Mouse (Mus musculus) heart, embryonic 12.5 days (tissue): Measurements from ENCODE around the gene Trim8. TPM values are rescaled to one million over a fixed set of nuclear protein-coding genes. Genes with fewer than 3 reads are reported as not detected.

Source experiments
- ATAC-seq: fragments of 200-750 bp; cut with Nextera tagmentation; 2 replicates; pipeline ENCODE4 v1.8.0; 2017; ENCODE audit warnings: moderate TSS enrichment, moderate library complexity; ENCODE audit not compliant: insufficient number of reproducible peaks, low FRiP score
- H3K27ac ChIP-seq: fragments of 300-500 bp; sonication (generic); 2 replicates; pipeline ENCODE4 v1.5.1; 2016; ENCODE audit warnings: mild to moderate bottlenecking, moderate library complexity; ENCODE audit not compliant: poor library complexity, severe bottlenecking
- H3K27me3 ChIP-seq: fragments of 300-500 bp; sonication (generic); replicated peaks from 2 replicates; pipeline ENCODE4 v1.6.1; 2016; ENCODE audit warnings: mild to moderate bottlenecking, moderate library complexity
- H3K36me3 ChIP-seq: fragments of 300-500 bp; sonication (generic); 2 replicates; pipeline ENCODE4 v1.6.1; 2016; ENCODE audit warnings: mild to moderate bottlenecking, moderate library complexity
- H3K4me1 ChIP-seq: fragments of 300-500 bp; sonication (generic); replicated peaks from 2 replicates; pipeline ENCODE4 v1.6.1; 2016; ENCODE audit warnings: mild to moderate bottlenecking
- H3K4me2 ChIP-seq: fragments of 300-500 bp; sonication (generic); 2 replicates; pipeline ENCODE4 v1.6.1; 2016; ENCODE audit warnings: mild to moderate bottlenecking, moderate library complexity
- H3K4me3 ChIP-seq: fragments of 300-500 bp; sonication (generic); 2 replicates; pipeline ENCODE4 v1.5.1; 2016; ENCODE audit warnings: mild to moderate bottlenecking
- H3K9ac ChIP-seq: fragments of 300-500 bp; sonication (generic); 2 replicates; pipeline ENCODE4 v1.6.1; 2016; ENCODE audit warnings: mild to moderate bottlenecking, moderate library complexity
- H3K9me3 ChIP-seq: fragments of 300-500 bp; sonication (generic); replicated peaks from 2 replicates; pipeline ENCODE4 v1.6.1; 2016; ENCODE audit warnings: mild to moderate bottlenecking, moderate library complexity
- WGBS: fragments of 180-500 bp; shearing (Covaris S2); methylation state at CpG from one replicate; pipeline ENCODE4 v1.1.7; 2016; 5-methylcytosine and 5-hydroxymethylcytosine counted together
- polyA plus RNA-seq: library from polyadenylated mRNA; unstranded; fragments of >200 nt; fragmentation: Nextera tagmentation; extraction: Ambion mirVana; gene quantifications from 2 replicates; pipeline ENCODE4 v1.2.1, GENCODE M21; 2016

Trim8 gene
- polyA plus RNA-seq, 1 experiment from 2014 or later, result 24.1 TPM

DNA sequence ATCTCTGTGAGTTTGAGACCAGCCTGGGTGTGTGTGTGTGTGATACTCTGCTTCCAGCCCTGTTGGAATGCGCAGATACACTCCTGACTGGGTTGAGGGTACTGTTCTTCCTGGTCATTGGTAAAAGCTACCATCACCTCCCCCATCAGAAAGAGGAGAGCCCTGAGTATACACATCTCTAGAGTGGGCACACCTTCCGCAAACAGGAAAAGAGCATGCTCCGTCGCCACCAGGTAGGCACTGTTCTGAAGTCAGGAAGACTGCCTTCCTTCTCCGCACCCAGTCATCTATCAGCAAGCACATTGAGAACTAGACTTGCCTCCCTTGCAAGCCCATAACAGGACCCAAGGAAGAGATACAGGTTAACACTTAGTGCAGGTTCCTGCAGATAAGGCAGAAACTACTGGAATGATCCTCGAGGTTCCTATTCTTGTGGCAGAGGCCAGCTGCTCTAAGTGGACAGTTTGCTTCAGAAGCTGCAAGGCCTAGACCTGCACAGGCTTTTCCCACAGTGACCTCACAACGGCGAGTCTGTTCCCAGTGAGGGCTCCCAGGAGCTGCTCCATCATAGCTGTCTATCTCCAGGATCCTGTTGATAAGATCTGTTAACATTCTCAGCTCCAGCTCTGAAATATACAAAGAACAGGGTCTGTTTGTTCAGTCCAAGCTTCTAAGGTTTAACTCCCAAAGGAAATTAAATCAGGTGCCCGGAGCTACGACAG lies 20.7 kb upstream of the Trim8 start:
- no peaks in the 10 kb centered on the region for H3K9me3 ChIP-seq
- no peak overlapping the region for H3K27ac ChIP-seq
- H3K36me3 ChIP-seq, result peaks cover 26% of the 10 kb centered on the region
- ATAC-seq, result no peak
- peaks cover 88% of the 10 kb centered on the region for H3K4me1 ChIP-seq
- WGBS, result 66% methylated on average over 10 of the region's 10 CpGs
- H3K27me3 ChIP-seq, result no peaks in the 10 kb centered on the region
- H3K4me3 ChIP-seq, result no peak overlapping the region
- H3K9ac ChIP-seq, result 0 out of 2 replicates have a peak overlapping the region, but pooled peaks have one; percentile 7
- no peak overlapping the region for H3K4me2 ChIP-seq

DNA sequence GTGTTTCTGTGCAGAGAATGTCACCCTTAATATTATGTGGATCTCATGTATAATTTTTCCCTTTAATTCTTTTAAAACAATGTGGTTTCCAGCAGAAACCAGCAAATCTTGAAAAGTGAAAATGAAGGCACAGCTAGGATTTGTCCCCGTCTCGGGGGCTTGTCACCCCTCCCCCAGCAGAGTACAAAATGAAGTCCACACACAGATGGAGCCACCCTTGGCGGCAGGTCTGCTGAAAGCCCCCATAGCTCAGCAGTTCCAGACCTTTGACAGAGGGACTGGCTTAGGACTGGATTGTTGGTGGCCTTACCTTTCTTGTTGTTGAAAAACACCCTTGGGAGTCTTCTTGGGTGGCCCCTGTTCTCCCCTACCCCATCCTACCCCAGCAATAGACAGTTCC lies 20.1 kb upstream of the Trim8 start:
- WGBS, result 49% methylated on average over 3 of the region's 3 CpGs
- H3K27ac ChIP-seq, result no peak overlapping the region

DNA sequence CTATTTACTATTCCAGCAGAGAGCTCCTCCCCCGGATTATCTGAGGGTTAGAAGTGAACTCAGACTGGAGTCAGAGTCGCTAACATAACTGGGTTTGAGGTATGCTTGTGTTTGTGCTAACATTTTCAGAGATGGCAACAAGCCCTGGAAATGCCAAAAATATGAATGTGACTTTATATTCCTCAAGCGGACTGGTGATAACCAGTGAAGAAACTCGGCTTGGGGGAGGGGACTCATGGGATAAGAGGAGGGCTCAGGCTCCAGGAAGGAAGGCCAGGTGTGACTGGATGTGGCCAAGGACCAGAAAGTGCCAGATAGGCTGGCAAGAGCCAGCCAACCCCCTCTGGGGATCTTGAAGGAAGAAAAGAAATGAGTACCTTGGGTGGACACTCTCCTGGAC lies 19.7 kb upstream of the Trim8 start:
- no peak for ATAC-seq
- H3K36me3 ChIP-seq, result peaks cover 25% of the 10 kb centered on the region
- H3K4me1 ChIP-seq, result peaks cover 98% of the 10 kb centered on the region

More for the DNA sequence above, 20.1 kb upstream of the Trim8 start:
- ATAC-seq, result no peak
- 0 out of 2 replicates have a peak overlapping the region, but pooled peaks have one; percentile 7 for H3K9ac ChIP-seq
- H3K36me3 ChIP-seq, result peaks cover 27% of the 10 kb centered on the region
- peaks cover 94% of the 10 kb centered on the region for H3K4me1 ChIP-seq
- H3K4me2 ChIP-seq, result no peak overlapping the region
- H3K9me3 ChIP-seq, result no peaks in the 10 kb centered on the region
- H3K27me3 ChIP-seq, result no peaks in the 10 kb centered on the region
- H3K4me3 ChIP-seq, result no peak overlapping the region

DNA sequence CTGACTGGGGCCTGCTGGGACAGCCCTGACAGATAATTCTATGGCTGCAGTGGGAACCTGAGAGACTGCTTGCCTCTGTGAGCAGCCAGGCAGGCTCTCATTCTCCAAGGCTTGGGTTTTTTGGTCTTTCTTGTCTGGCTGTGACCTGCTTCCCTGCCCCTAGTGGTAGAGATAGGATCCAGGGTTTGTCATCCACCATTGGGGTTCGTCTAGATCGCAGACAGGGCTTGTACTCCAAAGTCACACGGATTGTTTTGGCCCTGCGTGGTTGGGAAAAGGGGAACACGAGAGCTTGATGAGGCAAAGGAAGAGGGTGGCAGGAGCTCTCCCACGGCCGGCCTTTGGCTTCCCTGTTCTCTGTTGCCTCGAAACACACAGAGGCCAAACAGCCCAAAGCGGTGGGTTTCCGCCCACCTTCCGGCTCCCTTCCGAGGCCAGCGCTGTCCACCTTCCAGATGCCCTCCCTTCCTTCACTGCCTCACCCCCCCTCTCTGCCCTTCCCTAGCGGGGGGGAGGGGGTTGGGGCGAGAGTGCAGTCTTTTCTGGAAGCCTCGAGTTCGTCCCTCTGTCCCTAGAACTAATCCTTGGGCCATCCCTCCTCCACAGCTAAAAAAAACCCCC lies 18.5 kb upstream of the Trim8 start:
- ATAC-seq, result no peak
- Histone ChIP-seq H3K9ac (peak overlapping the region; percentile 15; the same call in 1 of the 2 replicates), H3K36me3 (peaks cover 13% of the 10 kb centered on the region), H3K27me3 (no peaks in the 10 kb centered on the region), H3K4me3 (no peak overlapping the region), H3K9me3 (no peaks in the 10 kb centered on the region), H3K4me1 (peaks cover 99% of the 10 kb centered on the region), H3K4me2 (no peak overlapping the region), H3K27ac (no peak overlapping the region)
- 38% methylated on average over 17 of the region's 17 CpGs for WGBS

More for the DNA sequence above, 19.7 kb upstream of the Trim8 start:
- Histone ChIP-seq H3K9ac (no peak overlapping the region), H3K27me3 (no peaks in the 10 kb centered on the region), H3K4me2 (no peak overlapping the region), H3K9me3 (no peaks in the 10 kb centered on the region), H3K27ac (no peak overlapping the region), H3K4me3 (no peak overlapping the region)
- WGBS, result 21% methylated on average over 4 of the region's 4 CpGs

DNA sequence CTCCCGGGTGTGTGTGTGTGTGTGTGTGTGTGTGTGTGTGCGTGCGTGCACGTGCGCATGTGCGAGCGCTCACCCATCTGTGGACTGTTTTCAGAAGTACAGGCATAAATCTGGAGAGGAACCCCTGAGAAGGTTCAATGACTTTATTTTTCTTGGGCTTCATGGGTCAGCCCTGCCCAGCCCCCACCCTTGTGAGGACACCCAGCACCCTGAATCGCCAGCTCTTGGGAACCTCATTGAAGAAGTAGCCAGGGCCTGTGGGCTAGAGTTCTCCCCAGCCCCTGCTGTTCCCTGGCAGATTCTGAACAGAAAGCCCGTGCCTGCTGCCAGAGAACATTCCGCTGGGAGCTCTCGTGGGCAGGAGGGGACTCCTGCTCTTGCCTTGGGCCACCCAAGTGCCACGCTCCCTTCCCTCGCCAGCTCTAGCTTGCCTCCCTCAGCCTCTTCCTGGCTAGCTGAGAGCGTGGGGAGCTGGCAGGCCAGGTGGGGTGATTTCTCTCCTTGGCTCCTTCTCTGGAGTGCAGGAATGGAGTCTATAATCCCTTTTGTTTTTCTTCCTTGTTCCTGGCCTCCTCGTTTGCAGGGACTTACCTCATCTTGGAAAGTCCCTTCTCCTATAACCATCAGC lies 17.7 kb upstream of the Trim8 start:
- 82% methylated on average over 15 of the region's 15 CpGs for WGBS
- Histone ChIP-seq H3K9ac (peak overlapping the region; percentile 46), H3K4me2 (no peak overlapping the region), H3K4me1 (peaks cover 97% of the 10 kb centered on the region), H3K36me3 (peaks cover 10% of the 10 kb centered on the region), H3K27ac (peak overlapping the region; percentile 85), H3K9me3 (no peaks in the 10 kb centered on the region), H3K27me3 (no peaks in the 10 kb centered on the region), H3K4me3 (no peak overlapping the region)
- ATAC-seq, result no peak

DNA sequence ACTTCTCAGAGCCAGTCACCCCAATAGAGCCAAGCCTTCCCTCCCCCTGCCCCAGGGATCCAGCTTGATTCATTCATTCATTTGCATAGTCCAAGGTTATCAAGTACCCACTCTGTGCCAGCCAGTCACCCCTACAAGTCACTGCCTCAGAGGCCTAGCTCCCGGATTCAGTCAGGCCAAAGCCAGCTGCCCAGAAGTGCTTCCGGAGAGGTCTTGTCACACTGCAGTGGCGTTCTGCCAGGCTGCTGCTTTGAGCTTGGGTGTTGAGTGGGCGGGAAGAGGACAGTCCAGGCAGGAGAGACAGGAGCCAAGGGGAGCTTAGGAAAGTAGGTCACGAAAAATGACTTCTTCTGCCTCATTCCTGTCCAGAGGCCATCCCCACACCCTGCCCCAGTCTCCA lies 17.0 kb upstream of the Trim8 start:
- H3K27ac ChIP-seq, result peak overlapping the region; percentile 85
- H3K4me1 ChIP-seq, result peaks cover 97% of the 10 kb centered on the region
- no peak overlapping the region for H3K4me2 ChIP-seq
- ATAC-seq, result peak; percentile 7; the same call in 1 of the 2 replicates
- 30% methylated on average over 5 of the region's 5 CpGs for WGBS
- H3K27me3 ChIP-seq, result no peaks in the 10 kb centered on the region
- H3K9me3 ChIP-seq, result no peaks in the 10 kb centered on the region
- peaks cover 10% of the 10 kb centered on the region for H3K36me3 ChIP-seq
- no peak overlapping the region for H3K4me3 ChIP-seq
- H3K9ac ChIP-seq, result peak overlapping the region; percentile 46

DNA sequence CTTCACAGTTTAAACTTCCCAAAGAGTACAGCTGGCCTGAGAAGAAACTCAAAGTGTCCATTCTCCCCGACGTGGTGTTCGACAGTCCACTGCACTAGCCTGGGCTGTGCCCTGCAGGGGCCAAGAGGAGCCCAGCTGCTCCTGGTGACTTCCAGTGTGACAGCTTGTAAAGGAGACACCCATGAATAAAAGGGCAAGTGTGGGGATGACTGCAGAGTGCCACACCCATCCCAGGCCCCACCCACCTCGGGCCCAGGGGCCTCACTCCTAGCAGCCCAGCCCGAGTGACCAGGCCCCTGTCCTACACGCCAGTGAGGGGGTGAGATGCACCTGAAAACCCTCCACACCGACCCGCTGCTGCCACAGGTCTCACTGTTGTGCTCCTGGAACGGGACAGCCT lies 15.7 kb upstream of the Trim8 start:
- Histone ChIP-seq H3K4me2 (0 out of 2 replicates have a peak overlapping the region, but pooled peaks have one; percentile 1), H3K27ac (0 out of 2 replicates have a peak overlapping the region, but pooled peaks have one; percentile 85), H3K27me3 (no peaks in the 10 kb centered on the region), H3K4me1 (peaks cover 96% of the 10 kb centered on the region), H3K9ac (peak overlapping the region; percentile 36; the same call in 1 of the 2 replicates), H3K9me3 (no peaks in the 10 kb centered on the region), H3K36me3 (peaks cover 5% of the 10 kb centered on the region), H3K4me3 (no peak overlapping the region)
- 63% methylated on average over 9 of the region's 9 CpGs for WGBS
- ATAC-seq, result no peak; the same call in 1 of the 2 replicates

DNA sequence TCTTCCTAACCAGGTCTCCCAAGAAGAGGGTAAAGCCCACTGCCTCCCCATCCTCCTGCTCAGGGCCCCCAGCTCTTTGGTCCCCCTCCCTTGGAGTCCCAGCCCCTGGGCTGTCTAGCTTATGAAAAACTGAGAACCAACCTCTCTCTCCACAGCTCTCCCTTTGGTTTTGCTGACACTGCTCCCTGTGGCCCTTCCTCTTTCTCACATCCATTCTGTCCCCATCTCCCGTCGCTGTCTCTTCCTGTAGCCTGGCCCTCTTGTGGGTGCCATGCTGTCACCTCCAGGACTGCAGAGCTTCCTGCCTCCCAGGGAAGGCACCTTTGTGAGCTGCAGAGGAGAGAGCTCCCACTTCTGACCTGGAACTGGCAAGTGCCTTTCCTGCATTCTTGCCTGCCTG lies 14.8 kb upstream of the Trim8 start:
- 0 out of 2 replicates have a peak overlapping the region, but pooled peaks have one; percentile 43 for H3K9ac ChIP-seq
- H3K36me3 ChIP-seq, result peaks cover 5% of the 10 kb centered on the region
- H3K4me3 ChIP-seq, result no peak overlapping the region
- WGBS, result 40% methylated on average over 2 of the region's 2 CpGs
- no peaks in the 10 kb centered on the region for H3K27me3 ChIP-seq
- peak overlapping the region; percentile 67 for H3K27ac ChIP-seq
- H3K9me3 ChIP-seq, result no peaks in the 10 kb centered on the region
- ATAC-seq, result no peak
- H3K4me2 ChIP-seq, result no peak overlapping the region
- H3K4me1 ChIP-seq, result peaks cover 89% of the 10 kb centered on the region

DNA sequence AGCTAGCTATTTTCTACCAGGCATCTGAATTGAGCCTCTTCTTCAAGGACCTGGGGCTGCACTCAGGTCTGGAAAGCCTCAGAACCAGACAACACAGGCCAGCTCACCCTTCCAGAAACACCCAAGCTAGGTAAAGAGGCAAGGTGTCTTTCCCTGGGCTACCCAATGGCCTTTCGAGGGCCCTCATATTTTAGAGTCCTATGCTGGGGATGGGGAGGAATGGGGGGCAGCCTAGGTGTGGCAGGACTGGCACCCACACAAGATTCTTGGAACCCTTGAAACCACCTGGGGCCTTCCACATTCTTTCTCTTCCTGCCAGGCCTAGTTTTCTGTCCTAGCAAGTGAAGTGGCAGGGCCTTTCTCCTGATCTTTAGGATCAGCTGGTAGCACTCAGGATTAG lies 12.1 kb upstream of the Trim8 start:
- H3K4me2 ChIP-seq, result no peak overlapping the region
- peaks cover 5% of the 10 kb centered on the region for H3K36me3 ChIP-seq
- H3K27me3 ChIP-seq, result no peaks in the 10 kb centered on the region
- no peaks in the 10 kb centered on the region; the same call in 1 of the 2 replicates for H3K9me3 ChIP-seq
- 88% methylated on average over 1 of the region's 1 CpGs for WGBS
- ATAC-seq, result no peak
- 0 out of 2 replicates have a peak overlapping the region, but pooled peaks have one; percentile 20 for H3K9ac ChIP-seq
- H3K4me3 ChIP-seq, result no peak overlapping the region
- H3K4me1 ChIP-seq, result peaks cover 63% of the 10 kb centered on the region
- H3K27ac ChIP-seq, result no peak overlapping the region

DNA sequence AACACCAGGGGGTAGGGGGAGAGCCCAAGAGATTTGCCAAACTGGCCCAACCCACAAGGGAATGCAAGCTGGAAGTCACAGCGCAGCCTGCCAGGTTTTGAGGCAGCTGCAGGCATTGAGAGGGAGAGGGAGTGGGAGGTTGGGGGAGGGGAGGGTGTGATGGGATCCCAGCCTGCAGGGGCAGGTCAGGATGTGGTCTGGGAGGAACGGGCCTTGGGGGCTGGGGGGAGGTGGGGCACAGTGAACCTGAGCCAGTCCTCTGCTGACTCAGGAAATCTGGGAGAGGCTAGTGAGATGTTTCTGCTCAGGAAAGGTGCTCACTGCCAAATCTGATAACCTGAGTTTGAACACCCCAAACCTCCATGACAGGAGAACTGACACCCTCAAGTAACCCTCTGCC lies 10.9 kb upstream of the Trim8 start:
- no peaks in the 10 kb centered on the region; the same call in 1 of the 2 replicates for H3K9me3 ChIP-seq
- ATAC-seq, result no peak; the same call in 1 of the 2 replicates
- WGBS, result 10% methylated on average over 2 of the region's 2 CpGs
- no peak overlapping the region for H3K4me3 ChIP-seq
- peaks cover 5% of the 10 kb centered on the region for H3K36me3 ChIP-seq
- no peaks in the 10 kb centered on the region for H3K27me3 ChIP-seq
- no peak overlapping the region for H3K4me2 ChIP-seq
- no peak overlapping the region for H3K9ac ChIP-seq
- peaks cover 51% of the 10 kb centered on the region for H3K4me1 ChIP-seq
- H3K27ac ChIP-seq, result 0 out of 2 replicates have a peak overlapping the region, but pooled peaks have one; percentile 33

DNA sequence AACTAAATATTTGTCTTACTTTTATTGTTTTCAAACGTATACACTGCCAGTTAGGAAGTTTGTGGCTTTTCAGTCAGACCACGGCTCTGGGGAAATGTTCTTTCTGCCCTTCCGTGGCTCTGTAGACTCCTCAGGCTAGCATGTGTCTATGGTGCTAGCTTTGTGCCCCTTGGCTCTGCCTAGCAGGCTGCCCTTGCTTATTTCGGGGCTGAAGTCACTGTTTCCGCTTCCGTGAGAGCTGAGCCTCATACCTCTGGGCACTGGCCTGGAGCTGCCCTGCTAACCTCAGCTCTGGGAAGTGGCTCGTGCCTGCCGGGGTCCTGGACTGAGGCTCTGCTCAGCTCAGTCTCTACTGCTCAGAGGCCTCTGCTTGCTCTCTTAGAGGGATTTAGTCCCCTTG lies 6.4 kb upstream of the Trim8 start:
- H3K36me3 ChIP-seq, result no peaks in the 10 kb centered on the region
- WGBS, result 70% methylated on average over 8 of the region's 8 CpGs
- H3K4me2 ChIP-seq, result no peak overlapping the region
- H3K27ac ChIP-seq, result no peak overlapping the region
- H3K4me3 ChIP-seq, result no peak overlapping the region
- H3K4me1 ChIP-seq, result peaks cover 9% of the 10 kb centered on the region
- H3K27me3 ChIP-seq, result no peaks in the 10 kb centered on the region
- no peak overlapping the region for H3K9ac ChIP-seq
- no peak for ATAC-seq
- no peaks in the 10 kb centered on the region; the same call in 1 of the 2 replicates for H3K9me3 ChIP-seq
